Comparison of ENCODE assay signal across 8 mouse cellular contexts in the genomic region with DNA sequence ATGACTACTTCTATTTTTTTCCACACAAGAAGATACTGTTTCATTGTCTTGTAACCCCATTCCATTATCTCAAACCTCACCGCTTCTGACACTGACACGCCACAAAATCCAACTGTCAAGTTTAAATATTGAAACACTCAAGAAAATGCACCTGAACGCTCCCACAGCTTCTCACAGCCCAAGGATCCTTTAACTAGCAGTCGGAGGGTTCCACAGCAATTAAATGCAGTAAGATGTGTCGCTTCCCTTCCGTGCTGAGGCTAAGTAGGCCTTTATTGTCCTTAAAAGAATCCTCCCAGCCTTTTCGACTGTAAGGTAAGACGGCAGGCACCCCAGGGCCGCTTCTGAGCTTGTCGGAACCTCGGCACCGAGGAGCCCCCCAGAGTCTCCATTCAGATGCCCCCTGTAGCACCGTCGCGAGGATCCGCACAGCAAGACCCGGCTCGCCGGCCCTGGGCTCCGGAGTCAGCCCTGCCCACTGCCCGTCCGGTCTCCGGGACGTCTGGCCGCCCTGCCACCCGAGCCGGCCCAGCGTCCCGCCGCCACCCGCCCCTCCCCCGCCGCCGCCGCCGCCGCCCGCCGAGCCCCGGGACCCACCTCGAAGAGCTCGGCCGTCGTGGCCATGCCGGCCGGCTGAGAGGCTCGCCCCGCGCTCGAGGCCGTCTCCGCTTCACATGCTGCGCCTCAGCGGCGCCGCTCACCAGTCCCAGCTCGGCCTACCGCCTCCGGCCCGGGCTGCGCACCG. TPM values are rescaled to one million over a fixed set of nuclear protein-coding genes. Genes with fewer than 3 reads are reported as not detected.
DNase-seq lines count a peak whose midpoint lies in the region; ATAC-seq and TF ChIP-seq lines count a peak whose summit lies in the region.

A gene (plus strand): TSS at position 569 of the 745 bp plus-strand sequence.

- peak within 1 kb of the TSS; percentile 94 for H3K9ac ChIP-seq in kidney, postnatal 0 days (ENCODE audit: low read depth, low read length)
- peak within 1 kb of the TSS; percentile 94 for H3K9ac ChIP-seq in embryonic facial prominence, embryonic 12.5 days
- peak within 1 kb of the TSS; percentile 98 for H3K9ac ChIP-seq in heart, embryonic 13.5 days
- H3K9ac ChIP-seq in stomach, embryonic 16.5 days (ENCODE audit: low read length), result peak within 1 kb of the TSS; percentile 98

- ATAC-seq in kidney, postnatal 0 days (replicated peaks; ENCODE audit: low FRiP score, low read depth), result no peak
- ATAC-seq in G1E (ENCODE audit: extremely low read depth, insufficient number of reproducible peaks, low FRiP score, poor library complexity, severe bottlenecking), result no peak
- ATAC-seq in embryonic facial prominence, embryonic 12.5 days (ENCODE audit: insufficient number of reproducible peaks, insufficient read depth, low FRiP score, low TSS enrichment), result peak; percentile 19
- peak; percentile 67 for ATAC-seq in heart, embryonic 13.5 days (ENCODE audit: extremely low read depth, insufficient number of reproducible peaks, low FRiP score, low TSS enrichment)
- ATAC-seq in megakaryocyte progenitor cell, adult 5-6 weeks (replicated peaks; ENCODE audit: poor library complexity), result peak; percentile 13
- peak; percentile 30 for ATAC-seq in stomach, embryonic 16.5 days (ENCODE audit: insufficient read depth, low FRiP score)

- under 1% methylated on average over 44 of the region's 62 CpGs for WGBS in kidney, postnatal 0 days
- under 1% methylated on average over 58 of the region's 62 CpGs for WGBS in embryonic facial prominence, embryonic 12.5 days
- under 1% methylated on average over 40 of the region's 62 CpGs for WGBS in heart, embryonic 13.5 days
- under 1% methylated on average over 56 of the region's 62 CpGs for WGBS in stomach, embryonic 16.5 days

- TF ChIP-seq CTCF in kidney, postnatal 0 days (IDR thresholded peaks at IDR 0.05; ENCODE audit: low read depth), result no peak
- TF ChIP-seq CTCF in G1E (IDR thresholded peaks at IDR 0.05; ENCODE audit: low read depth, low read length), result no peak

- H3K27ac ChIP-seq in kidney, postnatal 0 days, result peak within 1 kb of the TSS; percentile 100
- H3K27ac ChIP-seq in embryonic facial prominence, embryonic 12.5 days, result peak within 1 kb of the TSS; percentile 98
- peak within 1 kb of the TSS; percentile 99 for H3K27ac ChIP-seq in heart, embryonic 13.5 days (replicated peaks)
- peak within 1 kb of the TSS; percentile 99 for H3K27ac ChIP-seq in stomach, embryonic 16.5 days (ENCODE audit: low read length)

- H3K36me3 ChIP-seq in kidney, postnatal 0 days (ENCODE audit: insufficient read depth, low read length), result no peaks in the 10 kb centered on the region
- H3K36me3 ChIP-seq in G1E (replicated peaks), result peaks cover 6% of the 10 kb centered on the region
- no peaks in the 10 kb centered on the region for H3K36me3 ChIP-seq in embryonic facial prominence, embryonic 12.5 days
- H3K36me3 ChIP-seq in heart, embryonic 13.5 days, result no peaks in the 10 kb centered on the region
- H3K36me3 ChIP-seq in stomach, embryonic 16.5 days (ENCODE audit: control insufficient read depth, insufficient read depth, low read length), result no peaks in the 10 kb centered on the region

- no peaks in the 10 kb centered on the region for H3K27me3 ChIP-seq in kidney, postnatal 0 days (ENCODE audit: insufficient read depth, low read length)
- no peaks in the 10 kb centered on the region for H3K27me3 ChIP-seq in G1E (ENCODE audit: insufficient read depth, low read length)
- H3K27me3 ChIP-seq in embryonic facial prominence, embryonic 12.5 days, result no peaks in the 10 kb centered on the region
- H3K27me3 ChIP-seq in heart, embryonic 13.5 days (replicated peaks), result no peaks in the 10 kb centered on the region
- no peaks in the 10 kb centered on the region for H3K27me3 ChIP-seq in stomach, embryonic 16.5 days (ENCODE audit: control insufficient read depth, insufficient read depth, low read length)

- peak within 1 kb of the TSS; percentile 81 for H3K4me2 ChIP-seq in kidney, postnatal 0 days (ENCODE audit: low read length)
- H3K4me2 ChIP-seq in embryonic facial prominence, embryonic 12.5 days (replicated peaks), result peak within 1 kb of the TSS; percentile 66
- H3K4me2 ChIP-seq in heart, embryonic 13.5 days, result peak within 1 kb of the TSS; percentile 83
- peak within 1 kb of the TSS; percentile 74 for H3K4me2 ChIP-seq in stomach, embryonic 16.5 days (ENCODE audit: low read depth, low read length)

- H3K9me3 ChIP-seq in kidney, postnatal 0 days (replicated peaks; ENCODE audit: low read length), result no peaks in the 10 kb centered on the region
- H3K9me3 ChIP-seq in G1E (replicated peaks), result no peaks in the 10 kb centered on the region
- H3K9me3 ChIP-seq in embryonic facial prominence, embryonic 12.5 days, result no peaks in the 10 kb centered on the region
- H3K9me3 ChIP-seq in heart, embryonic 13.5 days, result no peaks in the 10 kb centered on the region
- no peaks in the 10 kb centered on the region for H3K9me3 ChIP-seq in stomach, embryonic 16.5 days (replicated peaks; ENCODE audit: control insufficient read depth, low read length)

- DNase-seq in kidney, postnatal 0 days (ENCODE audit: low spot score), result peak; percentile 58
- DNase-seq in kidney, adult 8-10 months, result no peak
- DNase-seq in G1E (ENCODE audit: low spot score), result no peak
- no peak for DNase-seq in layer of hippocampus, postnatal 36 days

- no peaks in the 10 kb centered on the region for H3K4me1 ChIP-seq in kidney, postnatal 0 days (replicated peaks; ENCODE audit: insufficient read depth, low read length)
- peaks cover 36% of the 10 kb centered on the region for H3K4me1 ChIP-seq in G1E (ENCODE audit: insufficient read depth, low read depth, low read length)
- H3K4me1 ChIP-seq in embryonic facial prominence, embryonic 12.5 days, result peaks cover 17% of the 10 kb centered on the region
- H3K4me1 ChIP-seq in heart, embryonic 13.5 days, result peaks cover 30% of the 10 kb centered on the region
- H3K4me1 ChIP-seq in stomach, embryonic 16.5 days (ENCODE audit: control insufficient read depth, insufficient read depth, low read length), result peaks cover 11% of the 10 kb centered on the region

- peak within 1 kb of the TSS; percentile 95 for H3K4me3 ChIP-seq in kidney, postnatal 0 days (replicated peaks; ENCODE audit: low read depth, low read length)
- peak within 1 kb of the TSS; percentile 93 for H3K4me3 ChIP-seq in G1E (ENCODE audit: low read depth, low read length)
- peak within 1 kb of the TSS; percentile 92 for H3K4me3 ChIP-seq in embryonic facial prominence, embryonic 12.5 days
- peak within 1 kb of the TSS; percentile 93 for H3K4me3 ChIP-seq in heart, embryonic 13.5 days
- H3K4me3 ChIP-seq in stomach, embryonic 16.5 days (replicated peaks; ENCODE audit: low read length), result peak within 1 kb of the TSS; percentile 92

RNA-seq across cellular contexts. Expression of the gene that starts here (rescaled TPM):
- 28.0 and 28.4 TPM in 2 replicates for polyA plus RNA-seq in kidney, postnatal 0 days (2015; fragmentation: Nextera tagmentation; extraction: Ambion mirVana)
- total RNA-seq in G1E (2014; fragmentation: Nextera tagmentation) (54.2 and 55.4 TPM in 2 replicates), G1E (2017) (39.4 and 45.7 TPM in 2 replicates)
- 2.4 and 6.1 TPM in 2 replicates for polyA plus RNA-seq in G1E (2012)
- polyA plus RNA-seq in embryonic facial prominence, embryonic 12.5 days (2016; fragmentation: Nextera tagmentation; extraction: Ambion mirVana), result 22.9 and 28.6 TPM in 2 replicates
- polyA plus RNA-seq in heart, embryonic 13.5 days (2015; fragmentation: Nextera tagmentation; extraction: Ambion mirVana), result 15.9 and 18.3 TPM in 2 replicates
- total RNA-seq in layer of hippocampus, postnatal 36 days (2021), result 10 to 100 TPM; 22.7 to 23.0 TPM
- 39.0 and 44.3 TPM in 2 replicates for total RNA-seq in megakaryocyte progenitor cell, adult 5-6 weeks (2015)
- 17.9 and 26.7 TPM in 2 replicates for total RNA-seq in megakaryocyte progenitor cell, adult 5-6 weeks (2017)
- 24.4 and 26.4 TPM in 2 replicates for polyA plus RNA-seq in stomach, embryonic 16.5 days (2015; fragmentation: Nextera tagmentation; extraction: Ambion mirVana)

Comparison
In these comparisons a context has a peak if more than half of its experiments do, and no peak if none do; other contexts are left out.
1. ATAC-seq: peak in embryonic facial prominence, embryonic 12.5 days (single experiment), heart, embryonic 13.5 days (single experiment), megakaryocyte progenitor cell, adult 5-6 weeks (single experiment) and stomach, embryonic 16.5 days (single experiment); none in kidney, postnatal 0 days (single experiment) and G1E (single experiment).
2. Peak in every context shown above with its lines, with median percentiles within 50 percentile points of each other: H3K27ac ChIP-seq, H3K4me2 ChIP-seq, H3K4me3 ChIP-seq and H3K9ac ChIP-seq.